Mouse (Mus musculus) brown adipose tissue, adult 24 weeks (tissue): ENCODE results near the gene Cacna2d2. TPM values are rescaled to one million over a fixed set of nuclear protein-coding genes. Genes with fewer than 3 reads are reported as not detected.

ENCODE experiments used
- H3K27ac ChIP-seq: fragments of 200-500 bp; replicated peaks from 2 replicates; pipeline ENCODE4 v1.5.1; 2012; ENCODE audit warnings: low read depth, mild to moderate bottlenecking, low read length
- H3K4me1 ChIP-seq: fragments of 200-500 bp; 2 replicates; pipeline ENCODE4 v1.6.1; 2012; ENCODE audit warnings: low read length, mixed read lengths; ENCODE audit not compliant: control insufficient read depth, insufficient read depth, insufficient read length
- H3K4me3 ChIP-seq: fragments of 200-500 bp; 2 replicates; pipeline ENCODE4 v1.5.1; 2012; ENCODE audit warnings: low read depth, mild to moderate bottlenecking, low read length, moderate library complexity; ENCODE audit not compliant: insufficient read depth
- polyA plus RNA-seq: library from polyadenylated mRNA; stranded (reverse); fragments of >200 nt; gene quantifications from 2 replicates; pipeline ENCODE4 v1.2.4, GENCODE M21; 2012; ENCODE audit not compliant: missing spikeins, insufficient read depth, insufficient read length

Gene Cacna2d2
- polyA plus RNA-seq, 1 experiment, result not detected

- Histone ChIP-seq H3K4me1 (no peaks in the 10 kb centered on the region), H3K4me3 (no peak overlapping the region), H3K27ac (no peak overlapping the region)
These were observed 87.3 kb downstream of the Cacna2d2 start for GRCm38 (mm10) chr9:107486507-107487225.

GRCm38 (mm10) chr9:107490146-107490545 is 90.7 kb downstream of the Cacna2d2 start:
- no peak overlapping the region for H3K4me3 ChIP-seq
- H3K27ac ChIP-seq, result no peak overlapping the region
- H3K4me1 ChIP-seq, result no peaks in the 10 kb centered on the region

GRCm38 (mm10) chr9:107490625-107491024 is 91.2 kb downstream of the Cacna2d2 start:
- H3K4me1 ChIP-seq, result no peaks in the 10 kb centered on the region
- H3K4me3 ChIP-seq, result no peak overlapping the region
- no peak overlapping the region for H3K27ac ChIP-seq

DNA sequence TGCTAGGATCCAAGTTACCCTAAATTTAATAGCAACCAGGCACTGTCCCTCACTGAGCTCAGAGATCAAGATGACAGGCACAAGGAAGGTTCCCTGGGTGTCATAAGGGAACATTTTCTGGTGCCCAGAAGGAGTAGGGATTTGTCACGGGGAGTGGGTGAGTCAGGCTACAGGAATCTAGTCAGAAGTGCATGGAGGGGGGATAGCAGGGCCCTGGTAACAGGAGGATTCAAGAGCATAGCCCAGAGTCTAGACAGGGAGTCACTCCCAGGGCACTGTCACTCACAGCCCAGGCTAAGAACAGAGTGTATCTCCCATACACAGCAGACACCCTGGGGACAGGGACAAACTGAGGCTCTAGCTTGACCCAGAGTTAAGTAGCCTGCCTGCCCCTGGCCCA is 94.1 kb downstream of the Cacna2d2 start:
- no peak overlapping the region for H3K27ac ChIP-seq
- H3K4me3 ChIP-seq, result no peak overlapping the region
- H3K4me1 ChIP-seq, result no peaks in the 10 kb centered on the region

- Histone ChIP-seq H3K27ac (no peak overlapping the region), H3K4me1 (no peaks in the 10 kb centered on the region), H3K4me3 (no peak overlapping the region)
These were observed 94.8 kb downstream of the Cacna2d2 start for GRCm38 (mm10) chr9:107494238-107494637.

GRCm38 (mm10) chr9:107496359-107496758 is 96.9 kb downstream of the Cacna2d2 start:
- H3K27ac ChIP-seq, result no peak overlapping the region
- H3K4me1 ChIP-seq, result no peaks in the 10 kb centered on the region
- no peak overlapping the region for H3K4me3 ChIP-seq

DNA sequence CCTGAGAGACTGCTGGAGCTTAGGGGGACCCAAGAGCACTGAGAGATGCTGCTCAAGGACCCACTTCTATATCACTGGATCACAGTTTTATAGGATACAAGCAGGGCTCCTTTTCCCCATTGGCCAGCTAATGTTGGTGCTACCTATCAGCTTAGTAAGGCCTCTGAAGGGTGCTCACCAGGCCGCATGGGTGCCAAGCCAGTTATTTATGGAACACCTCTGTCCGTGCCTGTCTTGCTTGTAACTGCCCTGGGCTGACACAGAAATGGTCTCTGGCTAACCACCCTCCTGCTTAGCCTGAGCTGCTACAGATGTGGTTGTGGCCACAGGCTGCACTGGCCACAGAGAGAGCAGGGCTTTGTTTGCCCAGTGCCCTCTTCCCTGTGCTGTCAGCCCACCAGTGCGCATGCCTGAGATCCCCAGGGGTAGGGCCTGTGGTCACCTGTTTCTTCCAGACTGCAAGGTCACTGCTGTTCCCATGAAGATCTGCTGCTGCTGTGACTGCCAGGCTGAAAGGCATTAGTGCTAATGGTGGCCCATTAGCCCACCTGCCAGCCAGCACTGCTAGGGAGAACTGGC is 101.4 kb downstream of the Cacna2d2 start:
- H3K4me1 ChIP-seq, result no peaks in the 10 kb centered on the region
- no peak overlapping the region for H3K27ac ChIP-seq
- H3K4me3 ChIP-seq, result no peak overlapping the region

- H3K4me1 ChIP-seq, result no peaks in the 10 kb centered on the region
- no peak overlapping the region for H3K27ac ChIP-seq
- H3K4me3 ChIP-seq, result no peak overlapping the region
These were observed 102.9 kb downstream of the Cacna2d2 start for GRCm38 (mm10) chr9:107502131-107502846.

GRCm38 (mm10) chr9:107504662-107505537 is 105.5 kb downstream of the Cacna2d2 start:
- Histone ChIP-seq H3K27ac (no peak overlapping the region), H3K4me3 (no peak overlapping the region), H3K4me1 (no peaks in the 10 kb centered on the region)

DNA sequence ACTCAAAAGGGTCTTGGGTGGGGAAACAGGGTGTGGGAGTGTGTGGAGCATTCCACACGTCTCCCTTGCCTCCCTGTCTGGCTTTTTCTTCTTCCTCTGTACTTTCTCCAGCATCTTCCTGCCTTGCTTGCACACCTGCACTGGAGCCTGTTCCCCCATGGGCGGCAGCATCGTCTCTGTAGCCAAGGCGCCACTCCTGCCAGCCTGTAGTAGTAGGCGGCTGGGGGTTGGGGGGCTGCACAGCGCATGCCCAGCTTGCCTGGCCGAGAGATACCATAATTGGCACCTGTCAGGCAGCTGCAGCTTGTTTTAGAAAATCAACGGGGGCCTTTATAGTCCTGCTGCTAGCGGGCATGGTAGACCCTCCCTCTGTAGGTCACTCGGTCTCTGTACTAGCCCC is 108.9 kb downstream of the Cacna2d2 start:
- H3K4me3 ChIP-seq, result no peak overlapping the region
- no peak overlapping the region for H3K27ac ChIP-seq
- no peaks in the 10 kb centered on the region for H3K4me1 ChIP-seq

- no peak overlapping the region for H3K4me3 ChIP-seq
- H3K27ac ChIP-seq, result no peak overlapping the region
- H3K4me1 ChIP-seq, result no peaks in the 10 kb centered on the region
These were observed 111.1 kb downstream of the Cacna2d2 start for GRCm38 (mm10) chr9:107510384-107511100.

DNA sequence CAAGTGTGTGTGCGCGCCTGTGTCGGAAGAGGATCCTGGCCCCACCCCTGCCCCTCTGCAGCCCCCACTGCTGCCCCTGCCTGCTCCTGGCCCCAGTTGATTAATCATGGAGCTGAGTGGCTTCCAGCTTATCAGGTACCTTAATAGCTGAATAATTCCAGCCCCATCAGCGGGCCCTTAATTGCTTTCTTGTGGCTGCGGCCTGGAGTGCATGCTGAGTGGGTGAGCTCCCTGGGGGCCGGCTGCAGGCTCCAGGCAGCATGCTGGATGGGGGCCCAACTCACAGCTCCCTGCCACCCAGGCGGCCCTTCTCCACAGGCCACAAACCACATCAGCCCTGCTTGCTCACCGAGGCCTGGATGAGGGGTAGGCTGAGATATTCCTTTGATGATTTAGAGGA is 112.0 kb downstream of the Cacna2d2 start:
- Histone ChIP-seq H3K27ac (no peak overlapping the region), H3K4me1 (no peaks in the 10 kb centered on the region), H3K4me3 (no peak overlapping the region)

- H3K27ac ChIP-seq, result no peak overlapping the region
- H3K4me3 ChIP-seq, result no peak overlapping the region
- H3K4me1 ChIP-seq, result no peaks in the 10 kb centered on the region
These were observed 112.9 kb downstream of the Cacna2d2 start for GRCm38 (mm10) chr9:107512326-107512725.

DNA sequence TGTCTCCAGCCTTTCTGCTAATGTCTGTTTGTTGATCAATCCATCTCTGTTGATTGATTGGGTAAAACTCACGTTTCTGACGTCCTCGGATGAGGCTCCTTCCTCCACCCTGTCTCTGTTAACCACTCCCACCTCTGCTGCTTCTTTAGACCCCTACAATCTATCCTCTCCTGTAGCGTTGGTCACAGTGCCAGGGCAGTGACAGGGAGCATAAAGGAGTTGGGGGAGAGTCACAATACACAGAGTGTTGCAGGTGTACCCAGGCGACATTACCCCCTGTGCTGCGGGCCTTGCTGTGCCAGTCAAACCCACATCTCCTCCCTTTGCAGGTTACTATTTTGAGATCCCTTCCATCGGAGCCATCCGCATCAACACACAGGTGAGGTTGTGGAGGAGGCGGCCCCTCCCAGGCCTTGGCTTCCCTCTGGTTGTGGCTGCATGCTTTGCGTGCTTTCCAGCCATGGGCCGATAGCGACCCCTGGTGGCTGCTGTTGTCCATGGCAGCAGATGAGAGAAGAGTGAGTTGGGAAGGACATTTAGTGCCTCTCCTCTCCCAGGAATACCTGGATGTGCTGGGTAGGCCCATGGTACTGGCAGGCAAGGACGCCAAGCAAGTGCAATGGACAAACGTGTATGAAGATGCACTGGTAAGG is 115.0 kb downstream of the Cacna2d2 start:
- Histone ChIP-seq H3K4me1 (no peaks in the 10 kb centered on the region), H3K27ac (no peak overlapping the region), H3K4me3 (no peak overlapping the region)
